Mouse (Mus musculus) MEL-GATA-1-ER (cell line): Measurements from ENCODE around the gene Mlst8.
"Not testable (repeated sequence)": the region's sequence is repeated elsewhere in the genome, so short reads cannot be mapped to it uniquely, and the experiment has no call there.

Experiments used
- DNase-seq: peaks from one replicate; pipeline ENCODE4 v3.0.0-alpha.2; 2012; ENCODE audit warnings: low read depth; ENCODE audit errors: extremely low read depth

Gene Mlst8

DNA sequence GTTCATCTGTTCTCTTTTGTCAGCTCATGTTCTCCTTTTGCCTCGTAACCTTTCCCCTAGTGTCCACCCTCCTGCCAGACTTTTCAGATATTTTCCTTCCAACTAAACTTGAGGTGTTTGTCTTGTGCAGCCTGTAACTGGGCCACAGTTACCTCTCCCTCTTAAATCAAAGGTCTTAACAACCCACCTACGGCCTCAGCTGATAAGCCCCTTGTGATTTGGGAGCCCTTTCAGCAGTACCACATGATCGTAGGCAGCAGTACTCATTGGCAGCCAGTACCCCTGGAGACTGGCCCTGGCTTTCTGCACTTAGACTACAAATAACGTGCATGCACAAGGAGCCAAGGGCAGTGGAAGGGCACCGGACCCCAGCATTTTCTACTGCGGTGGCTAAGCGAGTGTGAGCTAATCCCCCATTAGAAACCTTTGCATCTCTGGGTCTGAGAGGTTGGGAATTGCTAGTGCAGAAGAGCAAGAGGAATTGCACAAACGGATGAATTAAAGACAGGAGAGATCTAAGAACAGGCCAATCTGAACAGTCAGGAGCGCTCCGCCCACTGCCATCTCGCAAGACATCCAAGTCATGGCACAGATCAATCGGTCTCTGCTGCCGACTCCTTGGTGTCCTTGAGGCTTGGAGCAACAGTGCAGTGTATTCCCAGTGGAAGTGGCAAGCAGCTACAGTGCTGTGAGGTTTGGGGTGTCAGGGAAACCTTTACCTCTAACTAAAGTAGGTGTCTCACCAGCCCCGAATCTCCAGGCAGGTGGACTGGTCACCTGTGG lies 49.5 kb downstream of the Mlst8 start:
- no peak for DNase-seq

DNA sequence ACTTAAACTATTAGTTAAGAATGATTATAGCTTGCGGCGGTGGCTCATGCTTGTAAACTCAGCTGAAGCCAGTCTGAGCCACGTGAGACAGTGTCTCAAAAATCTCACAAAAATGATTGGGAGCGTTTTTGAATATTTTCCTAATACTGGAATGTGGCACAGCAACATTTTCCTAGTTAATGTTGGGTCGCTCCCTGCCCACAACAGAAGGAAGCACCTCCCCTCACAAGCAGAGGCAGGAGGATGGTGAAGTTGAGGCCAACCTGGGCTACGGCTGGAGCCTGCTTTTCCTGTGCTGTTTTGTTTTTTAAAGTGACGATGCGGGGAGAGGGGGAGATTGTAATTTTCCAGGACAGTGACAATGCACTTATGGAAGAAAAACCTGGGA lies 51.7 kb downstream of the Mlst8 start:
- no peak for DNase-seq

DNA sequence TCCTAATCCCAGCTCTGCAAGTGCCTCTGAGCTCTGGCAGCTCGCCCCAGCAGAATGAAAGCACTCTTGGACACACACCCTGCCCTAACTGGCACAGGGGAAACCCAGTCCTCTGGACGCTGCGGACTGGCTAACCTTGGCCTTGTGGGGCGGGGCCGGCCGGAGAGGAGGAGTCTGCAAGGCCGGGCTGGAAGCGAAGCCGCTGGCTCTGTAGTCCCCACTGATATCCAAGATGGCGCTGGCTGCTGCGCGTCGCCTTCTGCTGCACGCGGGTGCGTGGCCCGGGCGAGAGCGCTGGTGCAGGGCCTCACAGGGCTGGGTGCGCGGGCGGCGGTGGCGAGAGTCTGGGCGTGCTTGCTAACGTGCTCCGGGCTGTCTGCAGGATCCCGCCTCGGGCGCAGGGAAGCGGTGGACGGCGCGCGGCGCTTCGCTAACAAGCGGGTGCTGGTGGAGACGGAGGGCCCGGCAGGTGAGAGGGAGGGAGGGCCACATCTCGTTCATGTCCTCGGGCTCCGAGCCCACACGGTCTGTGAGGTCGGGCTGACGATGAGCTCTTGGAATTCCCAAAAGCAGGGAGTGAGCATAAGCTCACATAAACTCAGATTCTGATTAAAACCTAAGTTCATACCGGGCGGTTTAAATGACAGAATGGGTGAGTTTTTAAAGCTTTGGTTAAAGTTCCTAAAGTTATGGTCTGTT lies 52.3 kb downstream of the Mlst8 start, which contains the start of gene Eci1:
Gene Eci1 (plus strand): TSS at position 171 of the 699 bp plus-strand sequence.
- peak; percentile 70 for DNase-seq

DNA sequence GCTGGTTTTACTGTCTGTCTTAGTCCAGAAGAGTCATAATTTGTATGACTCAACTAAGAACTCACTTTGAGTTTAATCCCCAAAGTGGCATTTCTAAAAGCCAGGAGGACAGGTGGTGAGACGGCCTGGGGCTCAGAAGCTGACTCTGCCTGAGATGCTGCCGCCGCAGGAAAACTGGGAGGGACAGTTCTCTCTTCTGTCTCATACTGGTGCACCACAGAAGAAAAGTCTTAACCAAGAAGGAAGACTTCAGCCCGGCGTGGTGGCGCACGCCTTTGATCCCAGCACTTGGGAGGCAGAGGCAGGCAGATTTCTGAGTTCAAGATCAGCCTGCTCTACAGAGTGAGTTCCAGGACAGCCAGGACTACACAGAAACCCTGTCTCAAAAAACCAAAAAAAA lies 53.0 kb downstream of the Mlst8 start:
- DNase-seq = no peak

DNA sequence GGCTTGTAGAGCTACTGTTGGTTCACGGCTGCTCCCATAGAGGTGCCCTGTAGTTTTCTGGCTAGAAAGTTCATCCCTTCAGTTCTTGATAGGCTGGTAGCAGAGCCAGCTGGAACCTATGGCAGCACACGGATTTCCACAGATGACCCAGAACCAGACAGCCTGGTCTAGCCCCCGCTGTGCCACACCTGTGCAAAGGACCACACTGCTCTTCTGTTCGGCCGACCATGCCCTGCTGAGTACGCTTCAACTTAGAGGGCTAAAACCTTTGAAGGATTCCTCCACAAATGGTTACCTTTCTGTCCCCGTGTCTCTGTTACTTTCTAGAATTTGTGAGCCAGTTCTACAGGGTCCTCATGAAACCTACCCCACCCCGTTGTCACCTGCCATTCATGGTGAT lies 53.6 kb downstream of the Mlst8 start:
- DNase-seq = not testable (repeated sequence)

DNA sequence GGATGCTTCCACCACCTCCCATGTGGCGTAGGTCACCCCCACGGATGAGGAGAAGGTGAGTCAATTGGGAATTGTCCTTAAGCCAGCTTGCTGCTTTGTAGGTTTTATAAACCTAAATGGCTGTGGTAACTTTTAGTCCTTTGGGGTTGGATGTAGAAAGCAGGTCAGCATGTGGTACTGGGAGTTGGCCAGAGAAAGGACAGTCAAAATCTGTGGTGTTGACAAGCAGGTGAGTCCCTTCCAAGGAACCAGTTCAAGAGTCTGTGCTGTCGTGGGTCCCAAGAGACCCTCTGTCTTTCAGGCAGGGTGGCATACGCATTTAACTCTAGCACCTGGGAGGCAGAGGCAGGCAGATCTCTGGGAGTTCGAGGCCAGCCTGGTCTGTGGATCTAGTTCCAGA lies 54.4 kb downstream of the Mlst8 start:
- DNase-seq = no peak
